Mouse (Mus musculus) limb, embryonic 12.5 days (tissue): ENCODE measurements around the gene Fam160b1. TPM values are rescaled to one million over a fixed set of nuclear protein-coding genes. Genes with fewer than 3 reads are reported as not detected.

Source experiments
- ATAC-seq: fragments of 200-750 bp; cut with Nextera tagmentation; 2 replicates; pipeline ENCODE4 v1.8.0; 2017; ENCODE audit warnings: low read depth, moderate TSS enrichment; ENCODE audit not compliant: insufficient number of reproducible peaks, insufficient read depth, low FRiP score, low TSS enrichment
- H3K27ac ChIP-seq: fragments of 300-500 bp; sonication (generic); 2 replicates; pipeline ENCODE4 v1.5.1; 2016; ENCODE audit warnings: mild to moderate bottlenecking, moderate library complexity
- H3K27me3 ChIP-seq: fragments of 300-500 bp; sonication (generic); 2 replicates; pipeline ENCODE4 v1.6.1; 2016; ENCODE audit warnings: mild to moderate bottlenecking, moderate library complexity
- H3K36me3 ChIP-seq: fragments of 300-500 bp; sonication (generic); 2 replicates; pipeline ENCODE4 v1.6.1; 2016; ENCODE audit warnings: mild to moderate bottlenecking, moderate library complexity
- H3K4me1 ChIP-seq: fragments of 300-500 bp; sonication (generic); replicated peaks from 2 replicates; pipeline ENCODE4 v1.6.1; 2016
- H3K4me2 ChIP-seq: fragments of 300-500 bp; sonication (generic); 2 replicates; pipeline ENCODE4 v1.6.1; 2016; ENCODE audit warnings: mild to moderate bottlenecking, moderate library complexity
- H3K4me3 ChIP-seq: fragments of 300-500 bp; sonication (generic); replicated peaks from 2 replicates; pipeline ENCODE4 v1.5.1; 2016; ENCODE audit warnings: mild to moderate bottlenecking
- H3K9ac ChIP-seq: fragments of 300-500 bp; sonication (generic); replicated peaks from 2 replicates; pipeline ENCODE4 v1.6.1; 2016; ENCODE audit warnings: mild to moderate bottlenecking, moderate library complexity
- H3K9me3 ChIP-seq: fragments of 300-500 bp; sonication (generic); 2 replicates; pipeline ENCODE4 v1.6.1; 2016; ENCODE audit warnings: mild to moderate bottlenecking, moderate library complexity
- WGBS: fragments of 180-500 bp; shearing (Covaris S2); methylation state at CpG from one replicate; pipeline ENCODE4 v1.1.7; 2016; 5-methylcytosine and 5-hydroxymethylcytosine counted together
- polyA plus RNA-seq: library from polyadenylated mRNA; unstranded; fragments of >200 nt; fragmentation: Nextera tagmentation; extraction: Ambion mirVana; gene quantifications from 2 replicates; pipeline ENCODE4 v1.2.1, GENCODE M21; 2016

Gene Fam160b1
- polyA plus RNA-seq, 1 experiment from 2014 or later: 17.6 TPM

- Histone ChIP-seq H3K27me3 (no peaks in the 10 kb centered on the region), H3K27ac (no peak overlapping the region), H3K36me3 (peaks cover 40% of the 10 kb centered on the region), H3K4me3 (no peak overlapping the region), H3K4me2 (no peak overlapping the region), H3K9ac (no peak overlapping the region), H3K9me3 (no peaks in the 10 kb centered on the region), H3K4me1 (peaks cover 55% of the 10 kb centered on the region)
- WGBS: 69% methylated on average over 4 of the region's 4 CpGs
- ATAC-seq: no peak
These were observed 6.7 kb downstream of the Fam160b1 start for GRCm38 (mm10) chr19:57367201-57367600.

GRCm38 (mm10) chr19:57367849-57368387 lies 7.4 kb downstream of the Fam160b1 start:
- no peak overlapping the region for H3K9ac ChIP-seq
- H3K4me2 ChIP-seq: no peak overlapping the region
- H3K27ac ChIP-seq: no peak overlapping the region
- no peaks in the 10 kb centered on the region for H3K9me3 ChIP-seq
- no peak for ATAC-seq
- H3K36me3 ChIP-seq: peaks cover 47% of the 10 kb centered on the region
- no peak overlapping the region for H3K4me3 ChIP-seq
- H3K4me1 ChIP-seq: peaks cover 49% of the 10 kb centered on the region
- H3K27me3 ChIP-seq: no peaks in the 10 kb centered on the region
- WGBS: 83% methylated on average over 11 of the region's 11 CpGs

- Histone ChIP-seq H3K4me3 (no peak overlapping the region), H3K9me3 (no peaks in the 10 kb centered on the region), H3K9ac (no peak overlapping the region), H3K4me1 (no peaks in the 10 kb centered on the region), H3K27me3 (no peaks in the 10 kb centered on the region), H3K4me2 (no peak overlapping the region), H3K36me3 (peaks cover 98% of the 10 kb centered on the region), H3K27ac (0 out of 2 replicates have a peak overlapping the region, but pooled peaks have one; percentile 4)
- ATAC-seq: no peak
- 72% methylated on average over 8 of the region's 8 CpGs for WGBS
These were observed 12.9 kb downstream of the Fam160b1 start for GRCm38 (mm10) chr19:57373276-57373811.

GRCm38 (mm10) chr19:57375161-57375560 lies 14.7 kb downstream of the Fam160b1 start:
- H3K9me3 ChIP-seq: no peaks in the 10 kb centered on the region

GRCm38 (mm10) chr19:57375746-57376145 lies 15.3 kb downstream of the Fam160b1 start:
- H3K27me3 ChIP-seq: no peaks in the 10 kb centered on the region
- no peak for ATAC-seq

More at GRCm38 (mm10) chr19:57375161-57375560, 14.7 kb downstream of the Fam160b1 start:
- no peaks in the 10 kb centered on the region for H3K27me3 ChIP-seq
- H3K4me2 ChIP-seq: no peak overlapping the region
- peaks cover 98% of the 10 kb centered on the region for H3K36me3 ChIP-seq
- H3K4me3 ChIP-seq: no peak overlapping the region
- H3K4me1 ChIP-seq: no peaks in the 10 kb centered on the region
- H3K27ac ChIP-seq: no peak overlapping the region
- 88% methylated on average over 5 of the region's 5 CpGs for WGBS
- ATAC-seq: no peak
- no peak overlapping the region for H3K9ac ChIP-seq

GRCm38 (mm10) chr19:57377043-57377703 lies 16.7 kb downstream of the Fam160b1 start:
- H3K9me3 ChIP-seq: no peaks in the 10 kb centered on the region
- no peak overlapping the region for H3K4me3 ChIP-seq
- no peaks in the 10 kb centered on the region for H3K4me1 ChIP-seq
- H3K9ac ChIP-seq: no peak overlapping the region
- no peaks in the 10 kb centered on the region for H3K27me3 ChIP-seq
- WGBS: 94% methylated on average over 14 of the region's 14 CpGs
- H3K27ac ChIP-seq: no peak overlapping the region
- peaks cover 98% of the 10 kb centered on the region for H3K36me3 ChIP-seq
- no peak overlapping the region for H3K4me2 ChIP-seq
- no peak for ATAC-seq

More at GRCm38 (mm10) chr19:57375746-57376145, 15.3 kb downstream of the Fam160b1 start:
- H3K9ac ChIP-seq: no peak overlapping the region
- no peaks in the 10 kb centered on the region for H3K4me1 ChIP-seq
- no peak overlapping the region for H3K27ac ChIP-seq
- no peaks in the 10 kb centered on the region for H3K9me3 ChIP-seq
- H3K4me2 ChIP-seq: no peak overlapping the region
- H3K4me3 ChIP-seq: no peak overlapping the region
- peaks cover 98% of the 10 kb centered on the region for H3K36me3 ChIP-seq
- WGBS: 87% methylated on average over 11 of the region's 11 CpGs

- H3K36me3 ChIP-seq: peaks cover 95% of the 10 kb centered on the region
- no peak overlapping the region for H3K4me3 ChIP-seq
- H3K27ac ChIP-seq: no peak overlapping the region
- H3K27me3 ChIP-seq: no peaks in the 10 kb centered on the region
- no peaks in the 10 kb centered on the region for H3K4me1 ChIP-seq
- ATAC-seq: no peak
- WGBS: 94% methylated on average over 17 of the region's 17 CpGs
- H3K9ac ChIP-seq: no peak overlapping the region
- no peak overlapping the region for H3K4me2 ChIP-seq
- H3K9me3 ChIP-seq: no peaks in the 10 kb centered on the region
These were observed 25.8 kb downstream of the Fam160b1 start for GRCm38 (mm10) chr19:57386176-57386693.

GRCm38 (mm10) chr19:57391545-57391944 lies 31.1 kb downstream of the Fam160b1 start:
- no peak overlapping the region for H3K4me3 ChIP-seq
- H3K36me3 ChIP-seq: peaks cover 47% of the 10 kb centered on the region
- peak; percentile 15; the same call in 1 of the 2 replicates for ATAC-seq
- H3K27ac ChIP-seq: no peak overlapping the region
- H3K4me1 ChIP-seq: no peaks in the 10 kb centered on the region
- H3K27me3 ChIP-seq: no peaks in the 10 kb centered on the region
- H3K4me2 ChIP-seq: no peak overlapping the region
- no peaks in the 10 kb centered on the region for H3K9me3 ChIP-seq
- no peak overlapping the region for H3K9ac ChIP-seq
- 81% methylated on average over 3 of the region's 3 CpGs for WGBS

- Histone ChIP-seq H3K9ac (no peak overlapping the region), H3K27me3 (no peaks in the 10 kb centered on the region), H3K36me3 (peaks cover 29% of the 10 kb centered on the region), H3K9me3 (no peaks in the 10 kb centered on the region), H3K4me2 (no peak overlapping the region), H3K4me3 (no peak overlapping the region), H3K4me1 (no peaks in the 10 kb centered on the region), H3K27ac (no peak overlapping the region)
- ATAC-seq: no peak
- 85% methylated on average over 6 of the region's 6 CpGs for WGBS
These were observed 33.0 kb downstream of the Fam160b1 start for GRCm38 (mm10) chr19:57393357-57393957.

GRCm38 (mm10) chr19:57396609-57397008 lies 36.1 kb downstream of the Fam160b1 start:
- Histone ChIP-seq H3K9me3 (no peaks in the 10 kb centered on the region), H3K9ac (no peak overlapping the region), H3K36me3 (peaks cover 2% of the 10 kb centered on the region; the same call in 1 of the 2 replicates), H3K4me2 (no peak overlapping the region), H3K4me1 (no peaks in the 10 kb centered on the region), H3K27ac (no peak overlapping the region), H3K27me3 (no peaks in the 10 kb centered on the region), H3K4me3 (no peak overlapping the region)
- ATAC-seq: no peak
- WGBS: 79% methylated on average over 7 of the region's 7 CpGs

- ATAC-seq: no peak
- no peaks in the 10 kb centered on the region for H3K36me3 ChIP-seq
- H3K4me2 ChIP-seq: no peak overlapping the region
- H3K9me3 ChIP-seq: no peaks in the 10 kb centered on the region
- no peak overlapping the region for H3K4me3 ChIP-seq
- no peak overlapping the region for H3K27ac ChIP-seq
- no peaks in the 10 kb centered on the region for H3K27me3 ChIP-seq
- H3K4me1 ChIP-seq: no peaks in the 10 kb centered on the region; the same call in 1 of the 2 replicates
- H3K9ac ChIP-seq: no peak overlapping the region
- WGBS: 77% methylated on average over 6 of the region's 6 CpGs
These were observed 41.9 kb downstream of the Fam160b1 start for GRCm38 (mm10) chr19:57402364-57402763.
